Mouse (Mus musculus) mouse embryonic stem cell (cell line): ENCODE data around the gene Tmem135.
"Not testable (repeated sequence)": the region's sequence is repeated elsewhere in the genome, so short reads cannot be mapped to it uniquely, and the experiment has no call there.

Experiments
- in situ Hi-C, 2 experiments: fragments of 300-500 bp; cut with MboI; formaldehyde crosslinking; loops; 1 replicate in 1 of 2; 3 replicates in 1 of 2; pipeline ENCODE4 v1.14.3; 2019 to 2020; ENCODE audit warnings: low sequenced_read_pairs in 2 of 2, low pct_unique_long_range_greater_than_20kb in 1 of 2, mixed read lengths in 1 of 2; ENCODE audit not compliant: unreplicated experiment in 1 of 2

The Tmem135 gene

DNA sequence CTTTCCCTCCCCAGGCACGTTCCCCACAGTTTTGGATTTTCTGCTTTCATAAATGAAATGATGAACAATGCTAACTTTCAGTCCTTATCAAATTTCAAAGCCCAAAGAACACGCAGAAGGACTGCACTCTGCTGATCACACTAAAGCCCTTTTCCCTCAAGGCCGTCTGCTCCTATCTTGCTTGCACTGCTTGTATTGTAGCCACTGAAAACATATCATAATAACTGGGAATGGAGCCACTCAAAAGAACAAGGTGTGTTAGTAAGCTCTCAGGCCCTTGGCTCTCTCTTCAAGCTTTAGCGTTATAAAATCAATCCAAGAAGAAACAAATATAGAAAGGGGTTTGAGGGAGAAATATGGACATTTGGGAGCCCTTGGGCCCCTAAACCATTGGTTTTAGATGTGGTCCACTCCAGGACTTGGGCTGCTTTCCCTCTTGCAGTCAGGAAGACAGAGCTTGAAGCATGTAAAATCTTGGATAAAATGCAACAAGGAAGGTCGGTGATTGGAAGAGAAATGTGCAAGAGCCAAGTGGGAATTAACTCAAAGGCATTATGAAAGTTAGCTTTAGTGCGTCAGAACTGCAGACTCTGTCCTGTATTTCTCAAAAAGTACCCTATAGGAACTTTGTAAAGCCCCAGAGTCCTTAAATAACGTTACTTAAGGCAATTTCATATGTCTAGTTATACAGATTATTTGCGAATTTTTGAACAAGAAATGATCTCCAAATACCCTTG, 48.3 kb downstream of the Tmem135 start:
- in situ Hi-C loops: no loop called here

DNA sequence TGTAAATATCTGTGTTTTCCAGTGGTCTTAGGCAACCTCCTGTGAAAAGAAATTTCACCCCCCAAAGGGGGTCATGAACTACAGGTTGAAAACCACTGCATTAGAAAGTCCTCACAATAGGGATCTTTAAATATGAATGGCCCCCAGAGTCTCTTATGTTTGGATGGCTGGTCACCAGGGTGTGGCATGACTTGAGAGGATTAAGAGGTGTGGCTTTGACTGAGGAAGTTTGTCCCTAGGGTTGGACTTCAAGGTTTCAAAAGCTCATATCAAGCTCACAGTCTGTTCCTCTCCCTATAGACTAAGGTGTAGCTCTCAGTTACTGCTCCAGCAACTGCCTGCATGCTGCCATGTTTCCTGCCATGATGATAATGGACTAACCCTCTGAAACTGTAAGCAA, 62.0 kb downstream of the Tmem135 start:
- in situ Hi-C loops: no loop called here

DNA sequence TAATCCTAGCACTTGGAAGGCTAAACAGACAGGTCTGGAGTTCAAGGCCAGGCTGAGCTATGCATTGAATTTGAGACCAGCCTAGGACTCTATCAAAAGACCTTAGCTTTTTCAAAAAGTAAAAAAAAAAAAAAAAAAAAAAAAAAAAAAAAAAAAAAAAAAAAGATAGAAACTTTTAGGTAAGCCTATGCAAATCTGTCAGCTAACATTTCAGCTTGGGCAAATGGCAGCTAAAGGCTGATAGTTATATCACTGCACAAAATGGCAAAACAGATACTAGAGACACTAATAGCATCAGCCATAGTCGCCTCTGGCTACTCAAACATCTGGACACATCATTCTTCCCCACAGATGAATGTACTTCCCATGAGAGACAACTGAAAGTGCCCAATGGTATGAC, 64.2 kb downstream of the Tmem135 start:
- in situ Hi-C loops: no loop called here

DNA sequence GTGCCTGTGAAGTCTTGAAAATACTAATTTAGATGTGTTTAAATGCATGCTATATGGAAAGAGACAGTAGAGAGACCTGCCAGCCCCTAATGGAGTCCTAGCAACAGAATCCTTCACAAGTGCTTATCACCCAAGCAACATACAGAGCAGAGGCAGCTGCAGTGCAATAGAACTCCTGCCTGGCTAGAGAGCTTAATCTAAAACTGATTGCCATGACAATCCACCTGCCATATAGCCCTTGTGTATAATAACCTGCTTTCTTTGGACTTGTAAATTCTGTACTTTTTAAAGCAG, 64.9 kb downstream of the Tmem135 start:
- in situ Hi-C loops: no loop called here

DNA sequence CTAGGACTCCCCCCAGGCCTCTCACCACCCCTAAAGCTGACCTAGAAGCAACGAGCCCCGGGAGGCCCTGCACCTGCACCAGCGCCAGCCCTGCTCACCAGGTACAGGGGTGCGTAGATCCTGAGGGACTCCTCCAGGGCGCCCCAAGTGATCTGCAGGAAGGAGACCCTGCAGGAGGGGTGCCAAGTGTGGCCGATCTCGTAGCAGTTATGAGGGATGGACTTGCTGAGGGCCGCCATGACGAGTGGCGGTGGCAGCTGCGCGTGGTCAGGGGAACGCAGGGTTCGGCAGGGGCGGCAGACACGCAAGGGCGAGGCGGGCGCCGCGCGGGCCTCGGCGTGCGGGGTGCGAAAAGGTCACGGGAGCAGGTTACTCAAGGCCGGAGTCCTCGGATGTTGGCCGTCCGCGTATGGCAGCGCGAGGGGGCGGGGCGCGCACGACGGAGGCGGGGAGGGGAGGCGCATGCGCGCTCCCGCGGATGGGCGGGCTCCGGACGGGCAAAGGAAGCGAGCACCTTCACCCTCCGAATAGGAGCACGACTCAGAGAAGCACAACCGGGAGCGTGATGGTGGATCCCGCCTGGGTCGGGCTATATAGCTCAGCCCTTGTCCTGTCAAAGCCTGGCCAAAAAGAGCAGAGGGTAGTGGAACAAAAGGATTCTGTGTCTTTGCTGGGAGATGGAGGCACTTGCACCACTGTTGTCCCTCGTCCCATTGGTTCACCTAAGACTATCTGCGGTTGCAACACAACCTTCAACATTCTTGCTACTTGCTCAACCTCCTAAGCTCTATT, 65.5 kb downstream of the Tmem135 start:
- in situ Hi-C loops: no loop called here

DNA sequence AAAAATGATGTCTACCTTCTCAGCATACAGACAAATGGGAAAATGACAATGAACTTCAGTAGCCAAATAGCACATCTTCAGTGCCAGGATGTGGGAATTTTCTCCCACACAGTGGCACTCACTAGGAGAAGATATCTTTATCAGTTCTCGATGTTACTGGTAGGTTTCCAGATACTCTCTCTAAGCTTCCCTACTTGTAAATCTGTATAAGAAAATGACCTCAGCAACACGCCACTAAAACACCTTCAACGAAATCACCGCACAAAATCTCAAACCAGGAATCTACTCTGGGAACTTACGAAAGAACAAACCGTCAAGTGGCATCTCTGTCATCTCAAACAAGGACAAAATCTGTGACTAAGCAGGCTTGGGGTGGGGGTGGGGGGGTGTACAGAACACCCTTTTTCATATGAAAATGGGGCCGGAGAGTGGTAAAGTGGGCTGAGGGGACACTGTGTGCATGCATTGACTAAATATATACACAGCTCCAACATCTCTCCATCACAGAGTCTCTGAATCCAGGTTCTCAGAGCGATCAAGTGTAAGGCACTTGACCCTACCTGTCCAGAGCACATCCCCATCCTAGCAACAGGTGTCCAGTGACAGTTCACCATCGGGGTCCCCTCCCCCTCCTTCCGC, 66.2 kb downstream of the Tmem135 start:
- in situ Hi-C loops: no loop called here

DNA sequence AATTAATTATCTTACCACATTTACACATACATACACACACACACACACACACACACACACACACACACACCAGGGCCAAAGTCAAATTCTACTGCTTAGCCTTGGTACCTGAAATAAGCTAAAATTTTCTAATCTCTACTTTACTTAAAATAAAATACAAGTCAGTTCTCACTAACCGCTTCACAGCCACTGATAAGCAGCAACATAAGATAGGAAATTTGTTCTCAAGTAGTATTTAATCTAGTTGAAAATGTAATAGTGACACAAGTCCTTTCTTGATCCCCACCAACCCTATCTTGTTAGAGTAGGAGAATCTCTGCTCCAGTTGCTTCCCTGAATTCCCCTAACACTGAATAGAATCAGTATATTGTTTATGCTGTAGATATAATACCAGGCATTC, 67.6 kb downstream of the Tmem135 start:
- in situ Hi-C loops: no loop called here

DNA sequence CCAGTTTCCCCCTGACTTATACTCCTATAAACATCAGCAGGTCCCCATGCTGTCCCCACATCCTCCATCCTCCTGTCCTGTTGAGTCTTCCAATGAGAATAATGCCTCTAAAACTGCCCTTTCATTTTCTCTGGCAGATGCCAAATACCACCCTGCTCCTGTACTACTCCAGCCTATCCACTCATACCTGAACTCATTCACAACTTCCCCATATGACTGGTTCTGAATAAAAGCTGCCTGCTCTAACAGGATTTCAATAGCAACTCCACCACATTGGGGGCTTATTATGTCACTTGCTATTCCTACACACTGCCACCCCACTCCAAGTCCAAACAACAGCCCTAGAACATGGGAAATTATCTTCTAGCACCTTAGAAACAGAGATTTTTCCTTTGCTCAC, 68.7 kb downstream of the Tmem135 start:
- in situ Hi-C loops: no loop called here

DNA sequence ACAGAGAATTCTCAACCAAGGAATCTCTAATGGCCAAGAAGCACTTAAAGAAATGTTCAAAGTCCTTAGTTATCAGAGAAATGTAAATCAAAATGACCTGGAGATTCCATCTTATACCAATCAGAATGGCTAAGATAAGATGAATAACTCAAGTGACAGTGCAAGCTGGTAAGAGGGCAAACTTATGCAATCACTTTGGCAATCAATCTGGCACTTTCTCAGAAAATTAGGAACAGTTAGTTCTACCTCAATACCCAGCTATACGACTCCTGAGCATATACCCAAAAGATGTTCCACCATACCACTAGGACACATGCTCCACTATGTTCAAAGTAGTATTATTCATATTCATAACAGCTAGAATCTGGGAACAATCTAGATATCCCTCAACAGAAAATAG, 74.1 kb downstream of the Tmem135 start:
- in situ Hi-C loops: no loop called here

DNA sequence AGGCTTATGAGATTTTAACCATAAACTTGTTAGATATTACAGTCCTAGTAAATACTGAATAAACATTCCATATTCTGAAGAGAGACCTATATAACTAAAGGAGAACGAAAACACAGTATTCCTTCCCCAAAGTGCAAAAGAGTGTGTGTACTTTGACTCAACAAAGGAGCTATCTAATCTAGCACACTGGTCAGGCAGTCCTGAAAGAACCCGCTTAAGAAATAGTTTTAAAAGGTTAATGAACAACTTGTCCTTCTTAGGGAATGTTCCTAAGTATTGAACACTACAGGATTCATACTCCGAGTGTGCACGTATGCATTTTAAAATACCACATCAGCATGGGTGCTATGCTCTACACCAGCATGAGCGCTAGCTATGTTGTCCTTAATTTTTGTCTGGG, 76.3 kb downstream of the Tmem135 start:
- in situ Hi-C loops: no loop called here

DNA sequence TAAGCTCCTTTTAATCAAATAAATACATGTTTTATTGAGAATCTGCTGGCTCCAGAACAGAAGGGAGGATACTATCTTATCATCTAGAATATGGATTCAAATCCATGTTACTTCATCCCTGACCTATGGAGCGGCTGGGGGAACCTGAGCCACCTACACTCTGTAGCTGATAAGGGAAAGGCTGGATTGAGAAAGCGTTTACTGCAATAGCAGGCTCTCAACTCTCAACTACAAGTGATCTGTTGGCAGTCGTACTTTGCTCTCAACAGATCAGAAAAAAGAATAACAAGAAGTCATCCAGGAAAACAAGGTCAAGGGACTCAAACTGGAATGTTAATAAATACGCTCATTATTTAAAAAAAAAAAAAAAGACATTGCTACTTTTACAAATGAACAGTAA, 77.3 kb downstream of the Tmem135 start:
- in situ Hi-C loops: no loop called here

DNA sequence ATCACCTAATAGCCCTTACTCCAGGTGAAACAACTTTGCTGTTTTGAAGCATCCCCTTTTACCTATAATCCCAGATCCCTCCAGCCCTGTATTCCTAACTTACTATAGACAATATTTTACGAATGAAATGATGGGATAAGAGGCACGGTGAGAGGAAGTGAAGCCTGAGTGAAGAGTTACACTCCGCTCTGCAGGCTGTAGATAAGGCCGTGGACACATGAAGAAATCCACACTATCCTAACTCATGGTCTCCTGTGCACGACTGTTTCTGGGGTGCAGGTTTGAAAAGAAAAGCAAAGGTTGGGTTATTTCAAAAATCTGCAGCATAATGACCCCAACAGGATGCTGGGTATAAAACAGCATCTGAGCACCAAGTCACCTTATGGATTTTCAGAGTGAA, 77.8 kb downstream of the Tmem135 start:
- in situ Hi-C loops: no loop called here

DNA sequence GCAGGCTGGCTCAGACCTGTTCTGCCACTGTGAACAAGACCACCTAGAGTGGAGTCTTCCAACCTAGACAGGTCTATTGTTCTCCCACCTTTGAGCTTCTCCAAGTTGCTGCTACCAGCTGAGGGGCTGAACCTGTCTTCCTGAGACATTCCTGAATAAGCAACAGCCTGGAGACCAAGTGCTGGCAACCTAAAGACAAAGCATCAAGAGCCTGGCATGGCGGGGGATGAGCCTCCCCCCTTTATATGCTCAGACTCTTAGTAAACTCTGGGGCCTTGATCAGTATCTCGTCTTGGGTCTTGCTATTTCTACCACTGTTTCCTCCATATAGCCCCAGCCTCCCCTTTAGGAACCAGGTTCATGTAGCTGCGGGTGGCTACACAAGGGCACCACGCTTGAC, 81.3 kb downstream of the Tmem135 start:
- in situ Hi-C loops: not testable (repeated sequence)

DNA sequence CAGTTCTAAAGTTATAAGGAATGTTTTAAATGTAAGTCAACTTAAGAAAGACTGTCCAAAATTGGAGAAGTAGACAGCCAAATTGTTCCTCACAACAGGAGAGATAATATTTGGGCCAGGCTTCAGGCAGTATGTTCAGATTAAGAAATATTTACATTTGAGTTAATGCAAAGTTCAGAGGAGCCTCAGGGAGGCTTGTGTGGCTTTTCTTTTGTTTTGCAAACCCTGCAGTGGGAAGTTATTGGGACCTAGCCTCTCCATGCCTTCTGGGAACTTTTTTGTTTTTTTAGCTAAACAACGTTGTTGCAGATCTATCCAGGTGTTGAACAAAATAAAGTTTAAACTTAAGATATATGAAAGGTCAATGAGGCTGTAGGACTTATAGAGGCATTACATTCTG, 84.7 kb downstream of the Tmem135 start:
- in situ Hi-C loops: no loop called here

DNA sequence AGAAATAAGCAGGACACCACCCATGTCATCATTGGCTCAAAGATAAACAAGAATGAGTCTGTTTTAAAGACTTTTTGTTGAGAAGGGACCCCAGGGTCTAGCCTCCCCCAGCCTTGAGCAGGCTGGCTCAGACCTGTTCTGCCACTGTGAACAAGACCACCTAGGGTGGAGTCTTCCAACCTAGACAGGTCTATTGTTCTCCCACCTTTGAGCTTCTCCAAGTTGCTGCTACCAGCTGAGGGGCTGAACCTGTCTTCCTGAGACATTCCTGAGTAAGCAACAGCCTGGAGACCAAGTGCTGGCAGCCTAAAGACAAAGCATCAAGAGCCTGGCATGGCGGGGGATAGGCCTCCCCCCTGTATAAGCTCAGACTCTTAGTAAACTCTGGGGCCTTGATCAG, 86.9 kb downstream of the Tmem135 start:
- in situ Hi-C loops: not testable (repeated sequence)

DNA sequence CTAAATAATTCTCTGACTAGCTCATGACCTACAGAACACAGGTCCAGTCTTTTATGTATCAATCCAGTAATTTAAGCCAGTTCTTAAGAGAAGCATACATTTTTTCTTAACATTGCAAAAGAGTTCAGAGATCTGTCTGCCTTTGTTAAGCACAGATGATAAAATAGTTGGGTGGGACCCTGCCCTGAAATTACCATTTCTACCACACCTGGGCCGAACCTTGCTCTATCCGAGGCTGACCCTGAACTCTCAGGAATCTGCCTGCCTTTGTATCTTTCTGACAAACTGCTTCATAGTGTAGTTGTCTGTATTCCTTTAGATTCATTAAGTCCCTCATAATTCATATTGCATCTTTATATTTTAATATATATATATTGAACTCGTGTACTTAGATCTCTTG, 87.9 kb downstream of the Tmem135 start:
- in situ Hi-C loops: no loop called here

DNA sequence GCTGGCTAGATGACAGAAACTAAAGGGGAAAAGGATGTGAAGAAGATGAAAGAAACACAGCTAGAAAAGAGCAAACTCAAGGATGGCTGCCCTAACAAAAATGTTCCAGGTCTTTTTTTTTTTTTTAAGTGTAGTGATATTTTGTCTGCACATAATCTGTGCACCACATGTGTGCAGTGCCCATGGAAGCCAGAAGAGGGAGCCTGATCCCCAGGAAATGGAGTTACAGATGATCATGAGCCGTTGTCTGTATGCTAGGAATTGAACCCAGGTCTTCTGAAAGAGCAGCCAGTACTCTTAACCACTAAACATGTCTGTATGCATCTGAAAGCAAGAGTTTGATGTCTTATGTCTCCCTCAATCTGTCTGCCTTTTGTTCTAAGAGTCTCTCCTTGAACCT, 92.5 kb downstream of the Tmem135 start:
- in situ Hi-C loops: loop anchor here in 1 of 2 experiments (5.0 kb wide), 1 partner anchor 101 kb away; no protein-coding TSS in a partner anchor

DNA sequence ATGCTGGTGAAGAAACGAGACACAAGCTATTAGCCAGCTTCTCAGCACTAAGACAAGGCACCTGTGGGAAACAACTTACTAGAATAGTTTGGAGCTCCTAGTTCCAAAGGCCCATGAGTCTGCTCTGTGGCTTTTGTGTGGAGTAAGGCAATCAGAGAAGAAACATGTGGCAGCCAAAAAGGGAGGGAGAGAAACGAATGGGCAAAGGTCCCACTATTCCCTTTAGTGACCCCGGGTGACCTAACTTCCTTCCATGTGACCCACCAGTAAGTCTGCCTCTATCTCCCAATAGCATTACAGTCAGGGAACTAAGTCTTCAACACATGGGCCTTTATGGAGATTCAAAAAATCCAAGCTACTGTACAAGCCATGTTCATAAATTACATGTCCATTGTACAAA, 95.1 kb downstream of the Tmem135 start:
- in situ Hi-C loops: no loop called here

DNA sequence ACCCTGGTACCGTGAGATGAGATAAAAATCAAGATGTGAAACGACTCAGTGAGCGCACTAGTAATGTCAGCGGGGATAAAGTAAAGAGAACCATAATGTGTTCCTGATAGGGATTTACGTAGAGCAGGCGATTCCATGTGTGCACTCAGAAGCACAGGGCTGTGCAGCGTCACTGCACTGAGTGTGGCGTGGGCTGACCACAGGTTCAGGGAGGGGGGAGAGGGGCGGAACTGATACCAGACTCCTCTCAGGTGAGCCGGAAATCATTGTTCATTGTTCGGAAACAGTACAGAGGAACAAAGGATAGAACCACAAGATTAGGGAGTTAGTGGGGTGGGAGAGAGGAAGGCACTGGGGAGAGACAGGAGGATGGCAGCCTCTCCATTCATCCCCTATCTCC, 95.8 kb downstream of the Tmem135 start:
- in situ Hi-C loops: no loop called here

DNA sequence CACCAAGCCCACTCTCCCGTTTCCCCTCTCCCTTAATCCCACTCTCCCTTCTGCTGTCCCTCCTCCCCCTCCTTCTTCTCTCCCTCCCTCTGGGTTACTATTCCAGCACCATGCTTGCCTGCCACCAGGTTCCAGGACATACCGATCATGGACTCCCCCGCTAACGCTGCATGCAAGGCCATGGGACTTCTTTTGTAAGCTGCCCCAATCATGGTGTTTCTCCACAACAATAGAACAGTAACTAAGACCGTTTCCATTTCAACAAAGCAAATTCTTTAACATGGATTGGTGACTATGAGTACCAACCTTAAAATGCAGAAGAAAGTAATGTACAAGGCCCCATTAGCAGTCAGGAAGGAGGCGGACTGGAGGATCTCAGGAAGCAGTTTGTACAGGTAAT, 97.2 kb downstream of the Tmem135 start:
- in situ Hi-C loops: no loop called here
